Mouse (Mus musculus): ENCODE data around the gene Grin1. TPM values are rescaled to one million over a fixed set of nuclear protein-coding genes. Genes with fewer than 3 reads are reported as not detected.

Grin1 gene
- polyA plus RNA-seq, 1 experiment from 2014 or later: not detected

DNA sequence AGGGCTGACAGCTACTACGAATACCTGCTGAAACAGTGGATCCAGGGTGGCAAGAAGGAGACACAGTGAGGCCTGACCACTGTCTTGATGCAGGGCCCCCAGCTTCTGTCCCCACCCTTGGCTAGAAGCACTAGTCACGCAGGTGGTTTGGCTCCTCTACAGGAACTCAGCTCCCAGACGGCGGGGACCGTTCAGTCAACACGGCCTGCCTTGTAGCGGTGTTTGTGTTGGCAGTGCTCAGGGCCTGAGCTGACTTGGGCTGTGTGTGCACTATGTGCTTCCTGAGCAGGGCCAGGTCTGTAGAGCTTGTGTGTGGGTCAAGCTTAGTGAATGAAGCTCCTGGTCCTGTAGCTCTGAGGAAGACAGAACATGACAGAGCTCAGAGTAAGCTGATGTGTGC is 29.2 kb upstream of the Grin1 start:
- Histone ChIP-seq H3K9me3 (ENCODE audit: low read length) (no peaks in the 10 kb centered on the region), H3K9ac (replicated peaks) (no peak overlapping the region), H3K4me3 (ENCODE audit: low read depth, low read length) (no peak overlapping the region), H3K27me3 (ENCODE audit: insufficient read depth, low read length) (no peaks in the 10 kb centered on the region), H3K27ac (ENCODE audit: low read depth) (no peak overlapping the region), H3K4me2 (ENCODE audit: low read depth, low read length) (no peak overlapping the region), H3K36me3 (replicated peaks; ENCODE audit: insufficient read depth, low read length) (peaks cover 80% of the 10 kb centered on the region), H3K4me1 (ENCODE audit: insufficient read depth) (no peaks in the 10 kb centered on the region)
- DNase-seq: no peak
- no peak for ATAC-seq
- no peak for TF ChIP-seq CTCF (IDR thresholded peaks at IDR 0.05; ENCODE audit: low read depth)
- TF ChIP-seq EP300 (IDR thresholded peaks at IDR 0.05; ENCODE audit: low read depth): no peak
- WGBS (ENCODE audit: insufficient replicate concordance): 85% methylated on average over 7 of the region's 7 CpGs

DNA sequence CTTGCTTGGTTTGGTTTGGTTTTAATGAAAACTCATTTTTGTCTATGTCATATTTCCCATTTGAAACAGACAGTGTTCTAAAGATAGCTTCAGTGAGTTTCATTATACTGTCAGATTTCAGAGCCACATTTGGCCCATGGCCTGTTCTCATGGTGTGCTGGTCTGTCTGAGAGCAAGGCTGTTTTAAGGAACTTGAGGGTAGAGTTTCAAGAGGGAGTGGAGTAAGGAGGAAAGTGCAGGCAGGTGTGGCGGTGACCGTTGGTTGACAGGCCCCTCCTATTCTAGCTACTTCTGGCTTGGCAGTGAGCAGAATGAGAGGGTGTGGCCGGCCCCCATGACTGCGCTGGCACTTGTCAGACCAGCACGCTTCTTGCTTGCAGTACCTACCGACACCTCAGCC is 19.3 kb upstream of the Grin1 start:
- H3K27me3 ChIP-seq (ENCODE audit: insufficient read depth, low read length): no peaks in the 10 kb centered on the region
- peaks cover 52% of the 10 kb centered on the region for H3K36me3 ChIP-seq (replicated peaks; ENCODE audit: insufficient read depth, low read length)

DNA sequence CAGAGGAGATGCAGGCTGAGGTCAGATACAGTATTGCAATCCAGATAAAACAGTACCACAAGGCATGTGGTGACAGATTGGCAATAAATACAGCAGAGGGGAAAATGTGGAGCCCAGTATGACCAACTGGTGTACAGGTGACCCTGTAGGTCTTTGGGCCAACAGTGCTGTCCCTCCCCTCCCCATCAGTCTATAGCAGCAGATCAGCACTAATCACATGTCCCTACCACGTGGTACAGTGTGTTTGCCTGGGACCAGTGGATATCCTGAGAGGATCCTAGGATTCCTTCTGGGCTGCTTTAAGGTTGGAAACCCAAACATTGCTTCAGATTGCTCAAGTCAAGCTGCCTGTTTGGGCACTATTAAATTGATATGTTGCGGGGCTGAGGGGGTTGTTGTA is 14.6 kb upstream of the Grin1 start:
- DNase-seq: no peak
- Histone ChIP-seq H3K27me3 (ENCODE audit: insufficient read depth, low read length) (no peaks in the 10 kb centered on the region), H3K4me3 (ENCODE audit: low read depth, low read length) (peak overlapping the region; percentile 80), H3K4me2 (ENCODE audit: low read depth, low read length) (peak overlapping the region; percentile 96), H3K9ac (replicated peaks) (peak overlapping the region; percentile 86), H3K36me3 (replicated peaks; ENCODE audit: insufficient read depth, low read length) (peaks cover 29% of the 10 kb centered on the region), H3K4me1 (ENCODE audit: insufficient read depth) (peaks cover 18% of the 10 kb centered on the region), H3K27ac (ENCODE audit: low read depth) (peak overlapping the region; percentile 69; the same call in 1 of the 2 replicates), H3K9me3 (ENCODE audit: low read length) (no peaks in the 10 kb centered on the region)
- TF ChIP-seq EP300 (IDR thresholded peaks at IDR 0.05; ENCODE audit: low read depth): no peak
- no peak for TF ChIP-seq CTCF (IDR thresholded peaks at IDR 0.05; ENCODE audit: low read depth)
- ATAC-seq: no peak
- WGBS (ENCODE audit: insufficient replicate concordance): 73% methylated on average over 2 of the region's 2 CpGs

More for the DNA sequence above, 19.3 kb upstream of the Grin1 start:
- no peak for TF ChIP-seq CTCF (IDR thresholded peaks at IDR 0.05; ENCODE audit: low read depth)
- TF ChIP-seq EP300 (IDR thresholded peaks at IDR 0.05; ENCODE audit: low read depth): no peak
- Histone ChIP-seq H3K4me2 (ENCODE audit: low read depth, low read length) (no peak overlapping the region), H3K4me1 (ENCODE audit: insufficient read depth) (peaks cover 4% of the 10 kb centered on the region), H3K9ac (replicated peaks) (no peak overlapping the region), H3K9me3 (ENCODE audit: low read length) (no peaks in the 10 kb centered on the region), H3K4me3 (ENCODE audit: low read depth, low read length) (no peak overlapping the region), H3K27ac (ENCODE audit: low read depth) (no peak overlapping the region)
- DNase-seq (no peak), ATAC-seq (no peak)
- 87% methylated on average over 6 of the region's 6 CpGs for WGBS (ENCODE audit: insufficient replicate concordance)

DNA sequence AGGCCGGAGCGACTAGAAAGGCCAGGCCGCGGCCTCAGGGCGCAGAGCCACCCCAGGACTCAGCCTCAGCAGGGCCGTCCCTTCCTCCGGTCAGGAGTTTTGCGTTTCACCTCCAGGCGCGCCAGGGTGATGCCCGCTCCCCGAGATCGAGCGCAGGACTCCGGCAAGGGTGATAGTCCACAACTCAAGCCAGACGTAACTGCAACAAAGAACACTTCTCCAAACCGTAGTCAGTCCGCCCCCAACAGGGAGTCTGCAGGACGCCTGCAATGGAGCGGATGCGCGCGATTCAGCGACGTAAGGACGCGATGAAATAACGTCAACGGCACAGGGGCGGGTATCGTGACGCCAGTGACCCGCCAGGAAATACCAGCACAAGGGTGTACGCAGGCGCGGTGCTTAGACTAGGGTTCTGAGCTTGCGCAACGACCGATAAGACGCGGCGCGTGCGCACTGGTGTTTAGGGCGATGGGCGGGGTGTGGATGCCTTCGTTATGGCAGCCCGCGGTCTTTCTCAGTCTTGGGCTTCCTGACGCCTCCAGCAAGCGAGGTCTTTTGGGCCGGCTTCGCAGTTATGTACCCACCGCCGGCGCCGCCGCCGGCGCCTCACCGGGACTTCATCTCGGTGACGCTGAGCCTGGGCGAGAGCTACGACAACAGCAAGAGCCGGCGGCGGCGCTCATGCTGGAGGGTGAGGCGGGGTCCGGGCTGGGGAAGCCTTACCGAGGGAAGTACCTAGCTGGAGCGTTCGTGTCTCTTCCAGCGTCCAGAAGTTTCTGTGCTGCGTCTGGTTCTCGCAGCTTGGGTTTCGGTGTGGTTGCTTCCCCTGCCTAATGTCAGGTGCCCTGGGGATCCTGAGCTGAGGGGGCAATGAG is 13.5 kb upstream of the Grin1 start, which contains the start of gene Man1b1:
Gene Man1b1 (plus strand): TSS at position 53 of the 875 bp plus-strand sequence.
- H3K9me3 ChIP-seq (ENCODE audit: low read length): no peaks in the 10 kb centered on the region
- H3K27me3 ChIP-seq (ENCODE audit: insufficient read depth, low read length): no peaks in the 10 kb centered on the region
- DNase-seq (peak; percentile 100), ATAC-seq (peak; percentile 96)
- peak within 1 kb of the TSS; percentile 79 for H3K27ac ChIP-seq (ENCODE audit: low read depth)
- TF ChIP-seq EP300 (IDR thresholded peaks at IDR 0.05; ENCODE audit: low read depth) (no peak), CTCF (IDR thresholded peaks at IDR 0.05; ENCODE audit: low read depth) (peak; percentile 56)
- H3K4me1 ChIP-seq (ENCODE audit: insufficient read depth): peaks cover 18% of the 10 kb centered on the region
- peaks cover 24% of the 10 kb centered on the region for H3K36me3 ChIP-seq (replicated peaks; ENCODE audit: insufficient read depth, low read length)
- H3K4me3 ChIP-seq (ENCODE audit: low read depth, low read length): peak within 1 kb of the TSS; percentile 80
- WGBS (ENCODE audit: insufficient replicate concordance): under 1% methylated on average over 78 of the region's 78 CpGs
- peak within 1 kb of the TSS; percentile 96 for H3K4me2 ChIP-seq (ENCODE audit: low read depth, low read length)
- H3K9ac ChIP-seq (replicated peaks): peak within 1 kb of the TSS; percentile 86

DNA sequence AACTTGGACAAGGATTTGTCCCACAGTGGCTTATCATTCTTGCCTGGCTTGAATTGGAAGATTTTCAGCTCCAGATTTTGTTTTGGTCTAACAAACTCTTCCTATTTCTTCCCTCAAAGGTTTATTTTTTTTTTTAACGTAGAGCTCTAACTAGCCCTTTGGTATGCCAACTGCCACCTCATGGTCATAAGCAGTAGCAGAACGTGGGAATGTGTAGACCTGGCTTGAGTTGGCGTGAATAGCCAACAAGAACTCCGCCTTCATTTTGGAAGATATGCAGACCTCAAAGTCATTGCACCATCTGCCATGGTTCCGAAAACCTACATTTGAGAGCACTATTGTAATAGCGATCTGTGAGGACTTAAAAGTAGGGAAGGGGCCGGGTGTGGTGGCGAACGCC is 12.5 kb upstream of the Grin1 start:
- WGBS (ENCODE audit: insufficient replicate concordance): 53% methylated on average over 9 of the region's 9 CpGs
- peaks cover 18% of the 10 kb centered on the region for H3K4me1 ChIP-seq (ENCODE audit: insufficient read depth)
- no peaks in the 10 kb centered on the region for H3K9me3 ChIP-seq (ENCODE audit: low read length)
- DNase-seq (no peak), ATAC-seq (no peak)
- H3K9ac ChIP-seq (replicated peaks): peak overlapping the region; percentile 86
- TF ChIP-seq EP300 (IDR thresholded peaks at IDR 0.05; ENCODE audit: low read depth): no peak
- 0 out of 2 replicates have a peak, but pooled peaks have one; percentile 10 for TF ChIP-seq CTCF (IDR thresholded peaks at IDR 0.05; ENCODE audit: low read depth)
- no peak overlapping the region for H3K27ac ChIP-seq (ENCODE audit: low read depth)
- H3K27me3 ChIP-seq (ENCODE audit: insufficient read depth, low read length): no peaks in the 10 kb centered on the region
- H3K4me3 ChIP-seq (ENCODE audit: low read depth, low read length): peak overlapping the region; percentile 80
- peak overlapping the region; percentile 96 for H3K4me2 ChIP-seq (ENCODE audit: low read depth, low read length)
- H3K36me3 ChIP-seq (replicated peaks; ENCODE audit: insufficient read depth, low read length): peaks cover 19% of the 10 kb centered on the region

DNA sequence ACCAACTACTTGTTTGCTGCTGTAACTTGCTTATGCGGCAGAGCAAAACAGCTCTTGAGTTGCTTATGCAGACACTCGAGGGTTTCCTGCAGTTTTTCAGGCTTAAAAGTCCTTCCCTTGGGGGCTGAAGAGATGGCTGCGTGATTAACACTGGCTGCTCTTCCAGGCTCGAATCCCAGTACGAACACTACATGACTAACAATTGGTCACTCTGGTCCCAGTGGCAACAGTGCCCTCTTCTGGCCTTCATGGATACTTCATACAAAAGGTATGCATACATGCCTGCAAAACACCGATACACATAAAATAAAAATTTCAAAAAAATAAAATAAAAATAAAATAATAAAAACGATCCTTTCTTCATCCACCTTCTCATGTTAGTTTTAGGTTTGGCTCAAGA is 9.5 kb upstream of the Grin1 start:
- H3K36me3 ChIP-seq (replicated peaks; ENCODE audit: insufficient read depth, low read length): no peaks in the 10 kb centered on the region
- DNase-seq (peak; percentile 45), ATAC-seq (no peak)
- TF ChIP-seq EP300 (IDR thresholded peaks at IDR 0.05; ENCODE audit: low read depth): no peak
- peak; percentile 70 for TF ChIP-seq CTCF (IDR thresholded peaks at IDR 0.05; ENCODE audit: low read depth)
- WGBS (ENCODE audit: insufficient replicate concordance): 34% methylated on average over 7 of the region's 7 CpGs
- no peak overlapping the region for H3K9ac ChIP-seq (replicated peaks)
- no peaks in the 10 kb centered on the region for H3K9me3 ChIP-seq (ENCODE audit: low read length)
- no peak overlapping the region for H3K4me2 ChIP-seq (ENCODE audit: low read depth, low read length)
- no peaks in the 10 kb centered on the region for H3K27me3 ChIP-seq (ENCODE audit: insufficient read depth, low read length)
- H3K27ac ChIP-seq (ENCODE audit: low read depth): no peak overlapping the region
- H3K4me1 ChIP-seq (ENCODE audit: insufficient read depth): peaks cover 15% of the 10 kb centered on the region
- no peak overlapping the region for H3K4me3 ChIP-seq (ENCODE audit: low read depth, low read length)
